Mouse (Mus musculus) left cerebral cortex, adult 2 months (tissue): ENCODE data around the gene Olfr871. TPM values are rescaled to one million over a fixed set of nuclear protein-coding genes. Genes with fewer than 3 reads are reported as not detected.
"Not testable (repeated sequence)": the region's sequence is repeated elsewhere in the genome, so short reads cannot be mapped to it uniquely, and the experiment has no call there.

Experiments
- DNase-seq, 2 experiments: peaks; one replicate each; pipeline ENCODE4 v3.0.0; 2021 to 2022; ENCODE audit warnings: low spot score in 2 of 2, mixed read lengths in 1 of 2; ENCODE audit errors: extremely low spot score in 1 of 2
- H3K27ac ChIP-seq: fragments of 200-600 bp; 2 replicates; pipeline ENCODE4 v1.8.1; 2022
- H3K4me3 ChIP-seq: fragments of 200-600 bp; 2 replicates; pipeline ENCODE4 v1.8.1; 2022
- CTCF ChIP-seq: fragments of 200-600 bp; IDR thresholded peaks from 2 replicates; pipeline ENCODE4 v1.8.1; 2022; ENCODE audit warnings: antibody characterized with exemption, mild to moderate bottlenecking, moderate library complexity
- intact Hi-C: fragments of 180-260 bp; cut with DNase I; formaldehyde crosslinking; loops from one replicate; pipeline ENCODE4 v1.15.1; 2025
- long read RNA-seq, 2 experiments: library from polyadenylated mRNA; stranded (forward); transcript quantifications; one replicate each; pipeline ENCODE4 v2.0.0; 2021; ENCODE audit warnings: borderline mapping rate in 2 of 2
- total RNA-seq, 2 experiments: library from RNA; stranded (reverse); gene quantifications; 2 replicates each; pipeline ENCODE4 v1.2.3; 2021

The Olfr871 gene
- not detected for total RNA-seq
- long read RNA-seq, experiment 1, result 0 reads
- long read RNA-seq, experiment 2, result 0 reads

DNA sequence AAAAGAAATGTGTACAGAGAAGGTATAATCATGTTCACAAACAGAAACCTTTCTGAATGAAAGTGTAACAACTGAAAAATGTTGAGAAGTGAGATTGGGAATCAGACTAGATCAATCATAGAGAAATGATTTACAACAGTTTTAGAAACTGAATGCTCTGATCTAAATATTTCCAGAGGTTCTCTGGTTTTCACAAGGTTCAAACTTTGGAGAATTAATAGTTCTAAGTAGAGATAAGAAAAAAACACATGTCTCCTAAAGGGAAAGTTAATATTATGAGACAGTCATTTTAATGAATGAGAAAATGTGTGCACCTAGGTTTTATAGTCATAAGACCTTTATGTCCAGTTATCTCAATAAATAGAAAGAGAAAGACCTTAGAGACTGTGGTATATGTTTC lies at the start of gene Olfr871:
Gene Olfr871 (plus strand): TSS at position 301 of the 400 bp plus-strand sequence.
- TF ChIP-seq CTCF, result no peak
- intact Hi-C loops, result no loop called here
- H3K27ac ChIP-seq, result no peak within 1 kb of the TSS
- H3K4me3 ChIP-seq, result no peak within 1 kb of the TSS
- no peak for DNase-seq

DNA sequence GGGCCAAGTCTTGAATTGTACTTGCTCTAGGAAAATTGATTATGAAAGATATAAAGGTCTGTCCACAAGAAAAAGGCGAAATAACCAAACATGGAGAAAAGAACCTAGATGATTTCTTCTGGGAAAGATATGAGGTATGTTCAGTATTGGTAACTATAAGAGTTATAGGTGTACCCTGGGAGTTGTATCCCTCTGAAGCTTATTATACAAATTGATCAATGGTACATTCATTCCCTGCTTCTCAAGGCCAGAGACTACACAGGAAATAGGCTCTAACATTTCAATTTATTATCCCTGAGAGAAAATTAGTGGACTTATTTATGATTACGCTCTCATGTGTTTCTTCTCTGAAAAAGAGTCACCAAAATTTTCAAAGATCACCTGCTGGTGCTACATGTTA lies 38.0 kb upstream of the Olfr871 start, which contains the start of gene Olfr870:
Gene Olfr870 (minus strand): TSS at position 101 of the 400 bp plus-strand sequence.
- no peak for DNase-seq
- no peak for TF ChIP-seq CTCF
- intact Hi-C loops, result no loop called here
- Histone ChIP-seq H3K27ac (no peak within 1 kb of the TSS), H3K4me3 (no peak within 1 kb of the TSS)

DNA sequence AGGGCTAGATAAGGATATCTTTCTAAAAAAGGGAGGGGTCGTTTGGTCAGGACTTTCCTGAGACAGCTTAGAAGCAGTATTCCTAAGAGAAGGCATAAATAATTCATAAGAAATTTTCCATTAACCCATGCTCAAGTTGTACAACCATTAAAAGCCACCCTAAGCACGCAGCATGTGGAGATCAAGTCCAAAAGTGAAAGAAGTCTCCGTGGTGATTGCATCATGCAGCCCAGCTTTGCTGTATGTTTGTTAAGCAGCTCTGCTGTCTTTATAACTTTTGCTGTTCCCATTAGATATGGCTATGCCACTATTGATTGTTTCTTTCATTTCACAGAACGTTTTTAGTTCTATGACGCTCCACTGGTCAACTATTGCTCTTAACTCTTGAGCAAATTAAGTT lies 32.5 kb upstream of the Olfr871 start:
- no peak for DNase-seq
- H3K27ac ChIP-seq, result no peak overlapping the region
- TF ChIP-seq CTCF, result no peak
- intact Hi-C loops, result no loop called here
- H3K4me3 ChIP-seq, result no peak overlapping the region

DNA sequence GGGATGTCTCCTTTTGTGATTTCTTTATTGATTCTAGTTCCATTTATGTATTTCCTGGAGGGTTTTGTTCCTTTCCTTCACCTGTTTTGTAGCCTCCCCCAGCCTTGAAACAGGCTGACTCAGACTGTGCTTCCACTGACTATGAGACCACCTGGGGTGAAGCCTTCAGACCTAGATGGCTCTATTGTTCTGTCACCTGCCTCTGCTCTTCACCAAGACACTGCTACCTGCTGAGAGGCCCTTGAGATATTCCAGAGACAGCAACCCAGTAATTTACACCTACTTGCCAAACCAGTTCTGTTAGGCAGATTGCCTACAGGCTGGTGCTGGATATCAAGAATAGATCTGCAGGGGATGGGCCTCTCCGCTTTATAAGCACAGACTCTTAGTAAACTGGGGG lies 9.9 kb upstream of the Olfr871 start:
- no peak for DNase-seq
- H3K4me3 ChIP-seq, result no peak overlapping the region
- intact Hi-C loops, result no loop called here
- H3K27ac ChIP-seq, result no peak overlapping the region
- TF ChIP-seq CTCF, result no peak

DNA sequence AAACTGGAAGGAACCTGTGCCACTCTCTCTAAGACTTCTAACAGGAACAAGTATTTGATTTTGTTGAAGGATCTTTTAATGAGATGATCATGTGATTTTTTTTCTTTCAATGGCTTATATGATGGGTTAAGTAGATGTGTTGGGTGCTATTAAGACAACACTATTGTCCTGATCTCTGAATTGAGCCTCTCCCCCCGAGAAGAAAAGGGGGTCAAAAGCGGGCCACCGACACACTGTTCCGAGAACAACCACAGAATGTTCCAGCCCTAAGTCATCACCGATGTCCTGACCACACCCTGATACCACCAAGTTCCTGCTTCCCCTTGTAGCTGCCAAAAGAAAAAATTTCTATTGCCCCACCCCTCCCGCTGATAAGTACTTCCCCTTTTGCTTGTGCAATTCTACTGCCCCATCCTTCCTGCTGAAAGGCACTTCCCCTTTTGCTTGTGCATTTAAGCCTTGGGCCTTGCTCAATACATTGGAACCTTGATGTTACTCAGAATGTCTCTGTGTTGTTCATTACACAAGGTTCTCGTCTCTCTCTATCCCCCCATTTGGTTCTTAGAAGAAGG lies 8.5 kb upstream of the Olfr871 start:
- DNase-seq, H3K27ac ChIP-seq, intact Hi-C loops, H3K4me3 ChIP-seq: not testable (repeated sequence)

DNA sequence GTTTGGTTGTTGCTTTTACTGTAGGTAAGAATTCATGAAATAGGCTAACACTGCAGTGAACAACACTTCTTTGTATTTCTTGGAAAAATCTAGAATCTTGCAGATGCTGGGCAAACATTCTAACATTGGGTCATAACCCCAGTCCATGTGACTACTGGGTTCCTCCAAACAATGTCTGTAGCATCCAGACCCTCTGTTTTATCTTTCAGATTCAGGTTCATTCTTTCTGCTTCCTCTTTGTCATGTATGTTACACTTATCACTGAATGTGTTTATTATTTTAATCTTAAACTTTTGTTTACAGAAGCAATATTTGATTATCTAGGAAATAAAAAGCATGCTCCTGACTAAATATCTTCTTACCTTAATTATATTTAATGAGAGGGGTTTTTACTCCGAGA lies 1.2 kb upstream of the Olfr871 start:
- no peak for DNase-seq
- intact Hi-C loops, result no loop called here

DNA sequence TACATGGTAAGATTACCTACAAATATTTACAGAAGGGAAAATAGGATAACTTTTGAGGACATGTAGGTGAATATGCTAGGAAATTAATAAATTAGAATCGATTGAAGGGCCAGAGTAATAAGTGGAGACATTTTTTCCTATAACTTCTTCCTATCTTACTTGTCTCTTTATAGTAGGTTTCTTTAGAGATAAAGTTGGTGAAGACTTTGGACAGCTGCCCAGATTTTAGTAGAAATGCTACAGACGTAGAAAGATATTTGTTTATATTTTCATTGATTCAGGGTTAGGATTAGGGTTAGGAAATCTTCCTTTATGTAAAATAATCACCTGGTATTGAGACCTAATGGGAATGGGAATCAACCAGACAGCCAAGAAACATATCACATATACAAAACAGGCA lies 530 bp upstream of the Olfr871 start:
- intact Hi-C loops, result no loop called here

More for the DNA sequence above, 1.2 kb upstream of the Olfr871 start:
- Histone ChIP-seq H3K27ac (no peak overlapping the region), H3K4me3 (no peak overlapping the region)
- TF ChIP-seq CTCF, result no peak

DNA sequence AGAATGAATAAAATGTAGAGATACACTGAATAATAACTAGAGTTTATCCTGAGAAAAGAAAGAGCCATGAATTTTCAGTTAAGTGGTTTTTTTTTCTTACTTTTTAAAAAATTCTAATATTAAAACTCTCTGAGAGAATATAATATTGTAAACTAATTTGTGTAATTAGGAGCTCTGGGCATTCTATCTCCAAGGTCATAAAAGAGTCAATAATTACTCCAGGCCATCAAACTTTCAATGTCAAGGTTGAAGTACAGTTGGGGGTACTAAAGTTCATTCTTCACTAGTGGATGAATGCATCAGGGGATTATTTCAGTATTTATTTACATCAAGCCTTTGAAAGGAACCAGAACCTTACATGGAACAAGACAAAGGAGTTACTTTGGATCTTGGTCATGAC lies 24.8 kb downstream of the Olfr871 start, which contains the start of gene Olfr872:
Gene Olfr872 (plus strand): TSS at position 301 of the 400 bp plus-strand sequence.
- TF ChIP-seq CTCF, result no peak
- DNase-seq, result no peak
- H3K27ac ChIP-seq, result no peak within 1 kb of the TSS
- H3K4me3 ChIP-seq, result no peak within 1 kb of the TSS
- intact Hi-C loops, result no loop called here

More for the DNA sequence above, 530 bp upstream of the Olfr871 start:
- DNase-seq, result no peak
- Histone ChIP-seq H3K27ac (no peak overlapping the region), H3K4me3 (no peak overlapping the region)
- TF ChIP-seq CTCF, result no peak

DNA sequence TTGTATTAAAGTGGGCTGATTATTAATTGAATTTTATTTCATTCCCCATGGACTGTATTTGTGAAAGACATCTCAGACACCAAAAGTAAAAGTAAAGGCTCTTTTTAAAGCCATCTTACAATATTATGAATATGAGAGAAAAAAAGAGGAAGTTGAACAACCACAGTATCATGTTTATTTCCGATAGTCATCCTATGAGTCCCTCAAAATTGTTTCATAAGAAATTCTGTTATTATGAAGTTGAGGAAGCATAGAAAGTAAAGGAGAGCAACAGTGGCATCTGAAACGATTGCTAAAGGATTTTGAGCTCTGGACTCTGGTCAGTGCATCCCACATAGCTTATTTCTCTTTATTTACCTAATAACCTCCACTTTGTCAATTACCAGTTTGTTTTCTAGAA lies 25.4 kb downstream of the Olfr871 start:
- DNase-seq, result no peak
- intact Hi-C loops, result no loop called here
- Histone ChIP-seq H3K4me3 (no peak overlapping the region), H3K27ac (no peak overlapping the region)
- TF ChIP-seq CTCF, result no peak

Other genes with a start within 250 kb of the Olfr871 start
- not detected for gene Olfr866, start 184.2 kb upstream of the Olfr871 start, total RNA-seq
- gene Olfr867, start 154.6 kb upstream of the Olfr871 start, total RNA-seq, result not detected
- not detected for gene Olfr868, start 113.6 kb upstream of the Olfr871 start, total RNA-seq
- not detected for gene Olfr869, start 83.2 kb upstream of the Olfr871 start, total RNA-seq
- not detected for gene Olfr870, start 38.1 kb upstream of the Olfr871 start, total RNA-seq
- gene Olfr872, start 24.9 kb downstream of the Olfr871 start, total RNA-seq, result not detected
- gene Olfr39, start 70.1 kb downstream of the Olfr871 start, total RNA-seq, result not detected
- gene Olfr873, start 86.3 kb downstream of the Olfr871 start, total RNA-seq, result not detected
- not detected for gene Olfr18, start 123.9 kb downstream of the Olfr871 start, total RNA-seq
- 1 to 10 TPM; 7.3 to 7.9 TPM for gene Zfp560, start 173.0 kb downstream of the Olfr871 start, total RNA-seq
- gene Zfp26, start 248.0 kb downstream of the Olfr871 start, total RNA-seq, result 10 to 100 TPM; 26.0 to 31.4 TPM